Mouse (Mus musculus): ENCODE results near the gene Mycl.

- no peak for TF ChIP-seq CTCF (IDR thresholded peaks at IDR 0.05; ENCODE audit: borderline replicate concordance, extremely low read depth, insufficient read depth, insufficient read length)
- no peak for TF ChIP-seq POLR2A (IDR thresholded peaks at IDR 0.05; ENCODE audit: borderline replicate concordance, extremely low read depth, insufficient read depth, insufficient read length, poor library complexity, severe bottlenecking)
Measured at GRCm38 (mm10) chr4:123005054-123005966, 9.9 kb downstream of the Mycl start.
